Mouse (Mus musculus) CH12.LX (cell line): ENCODE results near the gene Pde4d. TPM values are rescaled to one million over a fixed set of nuclear protein-coding genes. Genes with fewer than 3 reads are reported as not detected.

Experiments used
- DNase-seq: peaks from one replicate; pipeline ENCODE4 v3.0.0-alpha.2; 2013; ENCODE audit errors: extremely low read depth
- H3K27ac ChIP-seq: 2 replicates; pipeline ENCODE4 v1.5.1; 2012; ENCODE audit warnings: low read depth, mild to moderate bottlenecking, control low read depth, moderate library complexity; ENCODE audit not compliant: insufficient read depth
- H3K27me3 ChIP-seq: replicated peaks from 2 replicates; pipeline ENCODE3; 2012; ENCODE audit warnings: inconsistent platforms
- H3K36me3 ChIP-seq, 2 experiments: replicated peaks in 1 of 2; 2 replicates each; pipeline versions ENCODE3 to v1.6.1; 2012; ENCODE audit warnings: inconsistent platforms in 1 of 2, low read length in 1 of 2, mild to moderate bottlenecking in 1 of 2, mixed read lengths in 1 of 2, moderate library complexity in 1 of 2; ENCODE audit not compliant: control insufficient read depth in 1 of 2, insufficient read depth in 1 of 2
- H3K4me1 ChIP-seq, 2 experiments: 2 replicates each; pipeline ENCODE4 v1.6.1; 2012; ENCODE audit warnings: inconsistent platforms in 1 of 2, moderate library complexity in 1 of 2; ENCODE audit not compliant: insufficient read depth in 2 of 2, control insufficient read depth in 1 of 2
- H3K4me2 ChIP-seq: 2 replicates; pipeline ENCODE4 v1.6.1; 2012; ENCODE audit warnings: low read depth, mild to moderate bottlenecking, control low read depth; ENCODE audit not compliant: poor library complexity, insufficient read depth, severe bottlenecking
- H3K4me3 ChIP-seq, 3 experiments: fragments of 150-350 bp in 1 of 3; sonication (generic) in 1 of 3; replicated peaks in 1 of 3; 2 replicates each; pipeline versions ENCODE3 to v1.5.1; 2011 to 2012; ENCODE audit warnings: low read depth in 2 of 3, low read length in 2 of 3, mild to moderate bottlenecking in 2 of 3, moderate library complexity in 2 of 3, control low read depth in 1 of 3, improper control_type of control experiment in 1 of 3, inconsistent platforms in 1 of 3, mixed read lengths in 1 of 3; ENCODE audit not compliant: poor library complexity in 1 of 3
- H3K79me2 ChIP-seq: replicated peaks from 2 replicates; pipeline ENCODE4 v1.6.1; 2012; ENCODE audit warnings: mild to moderate bottlenecking, moderate library complexity; ENCODE audit not compliant: control insufficient read depth, poor library complexity, insufficient read depth, severe bottlenecking; ENCODE audit errors: extremely low read depth
- H3K9ac ChIP-seq: 2 replicates; pipeline ENCODE4 v1.6.1; 2012; ENCODE audit warnings: low read depth, mild to moderate bottlenecking, control low read depth, moderate library complexity; ENCODE audit not compliant: insufficient read depth
- H3K9me3 ChIP-seq: replicated peaks from 2 replicates; pipeline ENCODE3; 2012; ENCODE audit warnings: low read length, inconsistent platforms, mixed read lengths
- CHD2 ChIP-seq: IDR thresholded peaks from 2 replicates; pipeline ENCODE4 v1.6.1; 2011; ENCODE audit warnings: low read length, improper control_type of control experiment
- CTCF ChIP-seq, 2 experiments: IDR thresholded peaks in 1 of 2; conservative IDR thresholded peaks in 1 of 2; 2 replicates each; pipeline ENCODE4 v1.5.1; 2011 to 2012; ENCODE audit warnings: low read depth in 2 of 2, low read length in 2 of 2, improper control_type of control experiment in 1 of 2, inconsistent platforms in 1 of 2, mild to moderate bottlenecking in 1 of 2, moderate library complexity in 1 of 2
- EP300 ChIP-seq: IDR thresholded peaks from 2 replicates; pipeline ENCODE4 v1.6.1; 2011; ENCODE audit warnings: low read length, improper control_type of control experiment
- ETS1 ChIP-seq: conservative IDR thresholded peaks from 2 replicates; pipeline ENCODE4 v1.6.1; 2012; ENCODE audit warnings: low read depth, mild to moderate bottlenecking, inconsistent platforms, low read length, improper control_type of control experiment, moderate library complexity
- GABPA ChIP-seq: IDR thresholded peaks from 2 replicates; pipeline ENCODE4 v1.6.1; 2012; ENCODE audit warnings: low read depth, low read length, improper control_type of control experiment, inconsistent platforms; ENCODE audit not compliant: insufficient replicate concordance
- JUND ChIP-seq: conservative IDR thresholded peaks from 2 replicates; pipeline ENCODE4 v1.6.1; 2011; ENCODE audit warnings: low read depth, low read length, improper control_type of control experiment
- KAT2A ChIP-seq: IDR thresholded peaks from 2 replicates; pipeline ENCODE4 v1.6.1; 2012; ENCODE audit warnings: low read length, improper control_type of control experiment, inconsistent platforms; ENCODE audit not compliant: insufficient replicate concordance
- MAFK ChIP-seq: IDR thresholded peaks from 2 replicates; pipeline ENCODE4 v1.6.1; 2011; ENCODE audit warnings: low read length, improper control_type of control experiment; ENCODE audit not compliant: insufficient replicate concordance
- MAX ChIP-seq: IDR thresholded peaks from 2 replicates; pipeline ENCODE4 v1.6.1; 2011; ENCODE audit warnings: low read length, improper control_type of control experiment
- MXI1 ChIP-seq: IDR thresholded peaks from 2 replicates; pipeline ENCODE4 v1.6.1; 2011; ENCODE audit warnings: mild to moderate bottlenecking, low read depth, low read length, improper control_type of control experiment
- MYC ChIP-seq: IDR thresholded peaks from 2 replicates; pipeline ENCODE4 v1.6.1; 2011; ENCODE audit warnings: low read depth, mild to moderate bottlenecking, improper control_type of control experiment, low read length
- NELFE ChIP-seq: IDR thresholded peaks from 2 replicates; pipeline ENCODE4 v1.6.1; 2011; ENCODE audit warnings: low read depth, low read length, improper control_type of control experiment
- RAD21 ChIP-seq: IDR thresholded peaks from 2 replicates; pipeline ENCODE4 v1.6.1; 2011; ENCODE audit warnings: low read depth, mild to moderate bottlenecking, low read length, improper control_type of control experiment, moderate library complexity
- RCOR1 ChIP-seq: conservative IDR thresholded peaks from 2 replicates; pipeline ENCODE4 v1.6.1; 2012; ENCODE audit warnings: low read depth, mild to moderate bottlenecking, inconsistent platforms, low read length, improper control_type of control experiment
- SIN3A ChIP-seq: IDR thresholded peaks from 2 replicates; pipeline ENCODE4 v1.6.1; 2012; ENCODE audit warnings: low read length, improper control_type of control experiment, inconsistent platforms
- SMC3 ChIP-seq: IDR thresholded peaks from 2 replicates; pipeline ENCODE4 v1.6.1; 2011; ENCODE audit warnings: low read depth, low read length, improper control_type of control experiment
- TBP ChIP-seq: conservative IDR thresholded peaks from 2 replicates; pipeline ENCODE4 v1.6.1; 2011; ENCODE audit warnings: low read depth, low read length, improper control_type of control experiment
- USF2 ChIP-seq: conservative IDR thresholded peaks from 2 replicates; pipeline ENCODE4 v1.6.1; 2011; ENCODE audit warnings: low read depth, low read length, improper control_type of control experiment
- ZKSCAN1 ChIP-seq: IDR thresholded peaks from 2 replicates; pipeline ENCODE4 v1.6.1; 2012; ENCODE audit warnings: low read depth, inconsistent platforms, low read length, improper control_type of control experiment, borderline replicate concordance
- ZMIZ1 ChIP-seq: IDR thresholded peaks from 2 replicates; pipeline ENCODE4 v1.6.1; 2012; ENCODE audit warnings: low read depth, mild to moderate bottlenecking, inconsistent platforms, low read length, improper control_type of control experiment
- ZNF384 ChIP-seq: IDR thresholded peaks from 2 replicates; pipeline ENCODE4 v1.6.1; 2012; ENCODE audit warnings: low read depth, low read length, improper control_type of control experiment, inconsistent platforms
- dilution Hi-C: fragments of 300-500 bp; cut with MboI; formaldehyde crosslinking; loops from 2 replicates; pipeline ENCODE4 v1.14.3; 2020; ENCODE audit warnings: low sequenced_read_pairs; ENCODE audit not compliant: extremely low pct_unique_long_range_greater_than_20kb, extremely low pct_ligation_motif_present
- in situ Hi-C: fragments of 300-500 bp; cut with MboI; formaldehyde crosslinking; loops from 3 replicates; pipeline ENCODE4 v1.14.3; 2019; ENCODE audit warnings: low sequenced_read_pairs, low pct_ligation_motif_present, low pct_unique_long_range_greater_than_20kb, mixed read lengths
- polyA plus RNA-seq: library from polyadenylated mRNA; unstranded; fragments of >175 nt; gene quantifications from 2 replicates; pipeline ENCODE4 v1.2.1, GENCODE M21; 2012; ENCODE audit warnings: low read depth; ENCODE audit not compliant: insufficient read length
- total RNA-seq, 2 experiments: library from RNA; depleted of rRNA; stranded (reverse); fragments of 300-350 nt in 1 of 2; fragments of >200 nt in 1 of 2; gene quantifications; 2 replicates each; pipeline ENCODE4 v1.2.3; 2012 to 2014

Pde4d gene
- total and polyA plus RNA-seq, 3 experiments, result not detected

DNA sequence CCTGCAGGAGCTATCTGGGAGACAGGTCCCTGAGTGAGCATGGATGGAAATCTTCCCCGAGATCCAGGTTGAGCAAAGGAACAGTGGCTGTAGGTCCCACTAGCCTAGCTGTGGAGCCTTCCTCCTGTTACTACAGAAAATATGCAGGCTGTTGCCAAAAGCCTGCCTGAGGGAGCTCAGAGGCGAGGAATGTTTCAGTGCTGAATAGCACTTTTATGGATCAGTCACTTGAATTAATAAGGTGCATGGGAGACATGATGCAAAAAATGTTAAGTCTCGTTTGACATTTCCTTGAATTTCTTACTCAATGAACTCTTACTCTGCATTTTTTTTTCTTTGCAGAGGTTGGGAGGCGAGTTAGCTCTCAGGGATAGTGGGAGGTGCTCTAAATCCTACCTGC, 172.9 kb downstream of the Pde4d start:
- Histone ChIP-seq H3K4me2 (no peak overlapping the region), H3K9me3 (no peaks in the 10 kb centered on the region), H3K79me2 (no peaks in the 10 kb centered on the region), H3K27me3 (no peaks in the 10 kb centered on the region), H3K36me3 (no peaks in the 10 kb centered on the region), H3K9ac (no peak overlapping the region), H3K4me1 (peaks cover 0 to 7% of the 10 kb centered on the region in 2 experiments; a peak in 1 of 4 replicates), H3K27ac (no peak overlapping the region), H3K4me3 (no peak overlapping the region)
- dilution Hi-C loops (no loop called here), in situ Hi-C loops (no loop called here)
- TF ChIP-seq SMC3, result no peak
- no peak for TF ChIP-seq TBP
- no peak for TF ChIP-seq MXI1
- no peak for TF ChIP-seq ZKSCAN1
- no peak for TF ChIP-seq ETS1
- no peak for TF ChIP-seq NELFE
- TF ChIP-seq GABPA, result no peak
- no peak for TF ChIP-seq SIN3A
- TF ChIP-seq MAX, result no peak
- TF ChIP-seq CTCF (conservative IDR thresholded peaks at IDR 0.05 in 1 of 2, IDR thresholded peaks at IDR 0.05 in 1 of 2; ENCODE audit: low read depth in 2 of 2, low read length in 2 of 2), result no peak
- TF ChIP-seq CHD2, result no peak
- no peak for TF ChIP-seq KAT2A
- TF ChIP-seq MYC, result no peak
- no peak for TF ChIP-seq RAD21
- no peak for TF ChIP-seq USF2
- no peak for DNase-seq

DNA sequence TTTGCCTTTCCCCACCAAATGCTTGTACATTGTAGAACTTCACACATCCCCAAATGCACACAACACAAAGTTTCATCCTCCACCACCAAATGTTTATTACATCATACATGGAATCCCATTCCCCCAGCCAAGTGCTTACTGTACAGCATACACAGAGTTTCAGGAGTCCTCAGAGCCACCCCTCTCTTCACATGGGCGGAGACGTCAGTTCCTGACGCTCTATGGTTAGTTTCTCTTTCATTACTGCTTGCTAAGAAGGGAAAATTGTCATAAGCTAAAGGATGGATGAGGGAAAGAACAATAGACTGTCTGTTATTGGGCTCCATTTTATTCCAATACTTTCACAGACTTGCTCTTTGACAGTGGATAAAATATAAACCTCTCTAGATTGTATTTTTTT, 174.2 kb downstream of the Pde4d start:
- dilution Hi-C loops, result no loop called here
- no peaks in the 10 kb centered on the region for H3K36me3 ChIP-seq
- peak; percentile 54 for DNase-seq
- H3K9ac ChIP-seq, result no peak overlapping the region; the same call in 1 of the 2 replicates
- no peak for TF ChIP-seq ZNF384
- peak; percentile 43; the same call in 1 of the 2 replicates for TF ChIP-seq ETS1
- TF ChIP-seq, all 38 proteins: peak for 1
- H3K27ac ChIP-seq, result no peak overlapping the region
- peak overlapping the region; percentile 75; the same call in 1 of the 2 replicates for H3K4me2 ChIP-seq
- peaks cover 0 to 7% of the 10 kb centered on the region in 2 experiments; a peak in 1 of 4 replicates for H3K4me1 ChIP-seq
- in situ Hi-C loops, result no loop called here
- no peaks in the 10 kb centered on the region for H3K79me2 ChIP-seq
- H3K9me3 ChIP-seq, result no peaks in the 10 kb centered on the region
- H3K27me3 ChIP-seq, result no peaks in the 10 kb centered on the region
- no peak overlapping the region for H3K4me3 ChIP-seq

DNA sequence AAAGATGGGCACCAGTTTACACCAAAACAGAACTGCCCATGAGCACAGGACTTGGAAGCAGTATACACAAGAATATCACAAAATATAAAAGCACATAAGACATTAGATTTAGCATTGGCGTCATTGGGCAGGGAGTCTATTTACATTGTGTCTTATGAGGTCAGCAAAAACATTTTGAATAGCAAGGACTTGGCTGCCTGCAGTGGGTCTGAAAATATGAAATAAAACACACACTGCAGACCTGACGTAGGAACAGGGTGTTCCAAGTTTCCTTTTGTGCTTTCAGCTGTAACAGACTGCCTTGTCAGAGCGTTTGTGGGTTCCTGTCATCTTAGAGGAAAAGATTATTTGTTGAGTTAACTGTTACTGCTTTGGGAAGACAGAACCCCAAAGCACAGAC, 176.4 kb downstream of the Pde4d start:
- H3K4me1 ChIP-seq, result peaks cover 0 to 10% of the 10 kb centered on the region in 2 experiments; a peak in 1 of 4 replicates
- H3K4me3 ChIP-seq, result no peak overlapping the region
- no peaks in the 10 kb centered on the region for H3K36me3 ChIP-seq
- dilution Hi-C loops (no loop called here), in situ Hi-C loops (no loop called here)
- DNase-seq, result no peak
- no peaks in the 10 kb centered on the region for H3K9me3 ChIP-seq
- H3K27me3 ChIP-seq, result no peaks in the 10 kb centered on the region
- H3K9ac ChIP-seq, result no peak overlapping the region
- no peak for TF ChIP-seq MAFK
- TF ChIP-seq ZNF384, result no peak
- no peak for TF ChIP-seq RCOR1
- TF ChIP-seq KAT2A, result no peak
- TF ChIP-seq JUND, result no peak
- no peak for TF ChIP-seq EP300
- no peak for TF ChIP-seq ZMIZ1
- no peaks in the 10 kb centered on the region for H3K79me2 ChIP-seq
- H3K4me2 ChIP-seq, result no peak overlapping the region
- no peak overlapping the region for H3K27ac ChIP-seq
